Comparison of ENCODE assay signal across 18 mouse cellular contexts in the genomic region with DNA sequence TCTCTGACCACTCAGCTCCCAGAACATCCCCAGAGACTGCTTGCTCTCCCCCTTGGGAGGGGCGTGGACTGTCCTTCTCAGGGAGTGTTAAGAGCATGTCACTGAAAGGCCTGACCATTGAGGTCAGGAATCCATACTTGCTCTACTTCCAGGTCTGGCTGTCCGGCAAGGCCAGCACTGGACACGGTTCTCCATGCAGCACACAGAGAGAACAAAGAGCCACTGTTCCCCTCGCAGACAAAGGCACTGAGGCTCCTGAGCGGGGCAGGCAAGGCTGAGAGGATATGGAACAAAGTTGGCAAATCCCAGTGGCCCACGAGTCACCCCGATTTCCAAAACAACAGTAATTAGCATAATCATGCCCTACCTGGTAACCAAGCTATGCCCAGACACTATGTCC.
DNase-seq lines count a peak whose midpoint lies in the region; ATAC-seq lines count a peak whose summit lies in the region.
"Had no signal": no experiment of that assay in that cellular context is flagged by ENCODE, and none has a peak within 500 bp of the region (broad histone marks: within the 10 kb centered on the region; RNA-seq: fewer than 3 reads in every experiment).

No protein-coding gene starts in this region.

- H3K27me3 ChIP-seq in midbrain, embryonic 11.5 days (ENCODE audit: control insufficient read depth, insufficient read depth, low read length): no peaks in the 10 kb centered on the region
- no peaks in the 10 kb centered on the region for H3K27me3 ChIP-seq in midbrain, embryonic 14.5 days (ENCODE audit: control insufficient read depth, insufficient read depth, low read length)
- H3K27me3 ChIP-seq: embryonic facial prominence, embryonic 15.5 days; forebrain, embryonic 13.5 days; limb, embryonic 15.5 days; megakaryocyte, embryonic 14.5 days; neural tube, embryonic 13.5 days had no signal

- H3K9ac ChIP-seq in midbrain, embryonic 11.5 days (ENCODE audit: low read length): no peak overlapping the region
- H3K9ac ChIP-seq in midbrain, embryonic 14.5 days (replicated peaks; ENCODE audit: low read length): no peak overlapping the region
- H3K9ac ChIP-seq: embryonic facial prominence, embryonic 15.5 days; forebrain, embryonic 13.5 days; limb, embryonic 15.5 days; neural tube, embryonic 13.5 days had no signal

- H3K9me3 ChIP-seq in midbrain, embryonic 11.5 days (ENCODE audit: control insufficient read depth, low read length): no peaks in the 10 kb centered on the region
- H3K9me3 ChIP-seq in midbrain, embryonic 14.5 days (ENCODE audit: control insufficient read depth, low read length): no peaks in the 10 kb centered on the region
- H3K9me3 ChIP-seq: embryonic facial prominence, embryonic 15.5 days; forebrain, embryonic 13.5 days; limb, embryonic 15.5 days; megakaryocyte, embryonic 14.5 days; neural tube, embryonic 13.5 days had no signal

- ATAC-seq in midbrain, embryonic 11.5 days (ENCODE audit: low FRiP score): peak; percentile 34; the same call in 1 of the 2 replicates
- no peak for ATAC-seq in midbrain, embryonic 14.5 days (ENCODE audit: low FRiP score, low TSS enrichment)
- ATAC-seq in inflammation-experienced regulatory T-cells, adult 6 months: no peak
- ATAC-seq: forebrain, embryonic 13.5 days had no signal

- H3K27ac ChIP-seq in midbrain, embryonic 11.5 days (ENCODE audit: low read depth, low read length): no peak overlapping the region
- H3K27ac ChIP-seq in midbrain, embryonic 14.5 days (replicated peaks; ENCODE audit: low read depth, low read length): no peak overlapping the region
- H3K27ac ChIP-seq: embryonic facial prominence, embryonic 15.5 days; forebrain, embryonic 13.5 days; limb, embryonic 15.5 days; neural tube, embryonic 13.5 days had no signal

- no peak overlapping the region for H3K4me3 ChIP-seq in midbrain, embryonic 11.5 days (ENCODE audit: low read depth, low read length)
- H3K4me3 ChIP-seq in midbrain, embryonic 14.5 days (replicated peaks; ENCODE audit: low read depth, low read length): no peak overlapping the region
- H3K4me3 ChIP-seq: embryonic facial prominence, embryonic 15.5 days; forebrain, embryonic 13.5 days; limb, embryonic 15.5 days; megakaryocyte, embryonic 14.5 days; neural tube, embryonic 13.5 days had no signal

- no peaks in the 10 kb centered on the region for H3K36me3 ChIP-seq in midbrain, embryonic 11.5 days (ENCODE audit: control insufficient read depth, insufficient read depth, low read length)
- H3K36me3 ChIP-seq in midbrain, embryonic 14.5 days (ENCODE audit: control insufficient read depth, insufficient read depth, low read length): no peaks in the 10 kb centered on the region
- H3K36me3 ChIP-seq: embryonic facial prominence, embryonic 15.5 days had no signal

- no peaks in the 10 kb centered on the region; the same call in 1 of the 2 replicates for H3K4me1 ChIP-seq in midbrain, embryonic 11.5 days (ENCODE audit: control insufficient read depth, insufficient read depth, low read length)
- H3K4me1 ChIP-seq in midbrain, embryonic 14.5 days (ENCODE audit: control insufficient read depth, insufficient read depth, low read length): peaks cover under 1% of the 10 kb centered on the region; the same call in 1 of the 2 replicates
- H3K4me1 ChIP-seq: megakaryocyte, embryonic 14.5 days had no signal

- no peak overlapping the region for H3K4me2 ChIP-seq in midbrain, embryonic 11.5 days
- no peak overlapping the region for H3K4me2 ChIP-seq in midbrain, embryonic 14.5 days (ENCODE audit: low read length)
- H3K4me2 ChIP-seq: embryonic facial prominence, embryonic 15.5 days; forebrain, embryonic 13.5 days; limb, embryonic 15.5 days; neural tube, embryonic 13.5 days had no signal

- DNase-seq in heart, adult 11 months: peak; percentile 88
- DNase-seq in heart, adult 8-10 months (ENCODE audit: low spot score): no peak
- no peak for DNase-seq in midbrain, embryonic 11.5 days (ENCODE audit: low spot score, missing footprints)
- DNase-seq in midbrain, embryonic 14.5 days: no peak
- peak; percentile 78 for DNase-seq in brain, adult 2 months (ENCODE audit: low read depth, low spot score)
- peak; percentile 84 for DNase-seq in retina, postnatal 1 day
- DNase-seq in yolk sac, embryonic 10.5 days (ENCODE audit: low spot score): no peak
- DNase-seq: cerebellum, adult 11-12 months; cerebellum, postnatal 25 days; heart, postnatal 4 days; lung, postnatal 10 days; right cerebral cortex, postnatal 4 days had no signal

- 61% methylated on average over 7 of the region's 7 CpGs for WGBS in midbrain, embryonic 11.5 days
- 37% methylated on average over 7 of the region's 7 CpGs for WGBS in midbrain, embryonic 14.5 days

Comparison
In these comparisons a context has a peak if more than half of its experiments do, and no peak if none do; other contexts are left out.
1. DNase-seq: peak in heart, adult 11 months (single experiment), brain, adult 2 months (single experiment) and retina, postnatal 1 day (single experiment); none in heart, adult 8-10 months (single experiment), midbrain, embryonic 11.5 days (single experiment), midbrain, embryonic 14.5 days (single experiment) and yolk sac, embryonic 10.5 days (single experiment).